Mouse (Mus musculus): Measurements from ENCODE around the gene Meox2. TPM values are rescaled to one million over a fixed set of nuclear protein-coding genes. Genes with fewer than 3 reads are reported as not detected.
"Not testable (repeated sequence)": the region's sequence is repeated elsewhere in the genome, so short reads cannot be mapped to it uniquely, and the experiment has no call there.

Gene Meox2
- 1.6 and 2.2 TPM in 2 replicates for polyA plus RNA-seq (2015; fragmentation: Nextera tagmentation; extraction: Ambion mirVana)

GRCm38 (mm10) chr12:37108390-37108738 lies at the start of gene Meox2:
Gene Meox2 (plus strand): TSS chr12:37108540.
- Histone ChIP-seq H3K36me3 (no peaks in the 10 kb centered on the region), H3K27me3 (peaks cover 56% of the 10 kb centered on the region), H3K4me3 (peak within 1 kb of the TSS; percentile 51), H3K4me1 (replicated peaks) (peaks cover 17% of the 10 kb centered on the region), H3K27ac (no peak within 1 kb of the TSS), H3K9ac (peak within 1 kb of the TSS; percentile 63), H3K4me2 (peak within 1 kb of the TSS; percentile 90), H3K9me3 (no peaks in the 10 kb centered on the region)
- peak; percentile 60 for ATAC-seq (ENCODE audit: low FRiP score)
- 0% methylated on average over 12 of the region's 12 CpGs for WGBS

DNA sequence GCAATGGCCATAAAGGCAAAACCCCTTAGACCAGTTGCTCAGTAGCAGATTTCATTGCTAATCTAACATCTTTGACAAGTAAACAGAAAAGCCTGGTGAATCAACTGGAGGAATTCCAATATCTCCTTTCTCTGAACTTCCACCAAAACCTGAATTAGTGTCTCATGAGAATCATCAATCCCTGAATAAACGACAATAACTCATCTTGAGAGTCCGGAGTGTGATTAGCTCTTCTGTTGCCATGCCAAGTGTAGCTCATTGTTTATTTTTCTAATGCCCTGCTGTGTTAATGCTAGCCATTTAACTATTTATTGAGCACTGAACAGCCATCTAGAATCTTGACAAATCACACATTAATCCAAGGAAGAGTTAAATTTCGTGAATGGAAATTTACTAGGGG lies 35.7 kb upstream of the Meox2 start:
- H3K9ac ChIP-seq, result no peak overlapping the region
- H3K27ac ChIP-seq, result no peak overlapping the region
- H3K9me3 ChIP-seq, result no peaks in the 10 kb centered on the region
- WGBS, result 52% methylated on average over 3 of the region's 3 CpGs
- H3K36me3 ChIP-seq, result no peaks in the 10 kb centered on the region
- ATAC-seq (ENCODE audit: low FRiP score), result no peak
- no peak overlapping the region for H3K4me3 ChIP-seq
- no peak overlapping the region for H3K4me2 ChIP-seq
- H3K4me1 ChIP-seq (replicated peaks), result no peaks in the 10 kb centered on the region
- no peaks in the 10 kb centered on the region for H3K27me3 ChIP-seq

DNA sequence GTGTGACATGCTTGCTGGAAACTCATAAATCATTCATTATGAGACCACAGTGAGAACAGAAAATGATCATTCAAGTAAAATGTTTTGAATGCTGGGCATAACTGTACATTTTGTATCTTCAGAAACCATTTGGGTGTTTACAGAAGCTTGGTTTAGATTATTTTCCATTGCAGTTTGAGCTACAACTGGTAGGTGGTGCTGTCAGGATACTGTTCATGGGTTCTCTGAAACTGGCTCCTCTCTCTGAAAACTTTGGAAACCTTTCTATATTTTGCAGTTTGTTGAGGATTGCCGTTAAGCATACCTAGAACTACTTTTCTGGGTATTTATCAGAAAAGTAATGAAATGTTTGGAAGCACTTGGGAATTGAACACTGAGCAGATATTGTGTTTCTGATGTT lies 31.0 kb upstream of the Meox2 start:
- no peaks in the 10 kb centered on the region for H3K9me3 ChIP-seq
- H3K4me3 ChIP-seq, result no peak overlapping the region
- H3K9ac ChIP-seq, result no peak overlapping the region
- no peak for ATAC-seq (ENCODE audit: low FRiP score)
- H3K27ac ChIP-seq, result no peak overlapping the region
- H3K36me3 ChIP-seq, result no peaks in the 10 kb centered on the region
- 78% methylated on average over 1 of the region's 1 CpGs for WGBS
- H3K4me1 ChIP-seq (replicated peaks), result no peaks in the 10 kb centered on the region
- no peaks in the 10 kb centered on the region for H3K27me3 ChIP-seq
- no peak overlapping the region for H3K4me2 ChIP-seq

GRCm38 (mm10) chr12:37080005-37080404 lies 28.3 kb upstream of the Meox2 start:
- H3K4me2 ChIP-seq; ATAC-seq (ENCODE audit: low FRiP score); H3K9ac ChIP-seq; H3K27ac ChIP-seq; H3K27me3 ChIP-seq; H3K4me3 ChIP-seq; H3K9me3 ChIP-seq; H3K36me3 ChIP-seq; H3K4me1 ChIP-seq (replicated peaks): not testable (repeated sequence)
- WGBS, result 53% methylated on average over 5 of the region's 5 CpGs

GRCm38 (mm10) chr12:37106541-37106940 lies 1.8 kb upstream of the Meox2 start:
- H3K4me1 ChIP-seq (replicated peaks), result peaks cover 17% of the 10 kb centered on the region
- no peak for ATAC-seq (ENCODE audit: low FRiP score)
- H3K36me3 ChIP-seq, result no peaks in the 10 kb centered on the region
- no peak overlapping the region for H3K4me2 ChIP-seq
- H3K9ac ChIP-seq, result no peak overlapping the region
- no peak overlapping the region for H3K27ac ChIP-seq
- 42% methylated on average over 8 of the region's 8 CpGs for WGBS
- H3K4me3 ChIP-seq, result no peak overlapping the region
- no peaks in the 10 kb centered on the region for H3K9me3 ChIP-seq
- H3K27me3 ChIP-seq, result peaks cover 54% of the 10 kb centered on the region

DNA sequence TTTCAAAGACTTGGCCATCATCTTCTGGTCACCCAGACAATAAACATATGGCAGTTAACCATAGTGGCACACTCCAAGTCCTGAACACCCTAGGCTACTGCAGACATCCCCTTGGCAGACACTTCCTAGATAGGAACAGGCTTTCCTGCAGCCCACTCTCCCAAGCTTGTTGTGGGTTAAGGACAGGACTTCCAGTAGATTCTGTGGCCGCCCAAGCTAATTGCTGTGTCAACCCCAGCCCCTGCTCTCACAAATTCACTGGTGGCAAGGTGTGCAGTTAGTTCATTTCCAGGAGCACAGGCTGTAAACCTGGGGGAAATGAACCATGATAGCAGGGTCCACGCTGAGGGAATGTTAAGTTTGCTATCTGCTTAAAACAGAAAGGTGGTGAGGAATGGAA lies 1.2 kb upstream of the Meox2 start:
- 47% methylated on average over 2 of the region's 2 CpGs for WGBS

DNA sequence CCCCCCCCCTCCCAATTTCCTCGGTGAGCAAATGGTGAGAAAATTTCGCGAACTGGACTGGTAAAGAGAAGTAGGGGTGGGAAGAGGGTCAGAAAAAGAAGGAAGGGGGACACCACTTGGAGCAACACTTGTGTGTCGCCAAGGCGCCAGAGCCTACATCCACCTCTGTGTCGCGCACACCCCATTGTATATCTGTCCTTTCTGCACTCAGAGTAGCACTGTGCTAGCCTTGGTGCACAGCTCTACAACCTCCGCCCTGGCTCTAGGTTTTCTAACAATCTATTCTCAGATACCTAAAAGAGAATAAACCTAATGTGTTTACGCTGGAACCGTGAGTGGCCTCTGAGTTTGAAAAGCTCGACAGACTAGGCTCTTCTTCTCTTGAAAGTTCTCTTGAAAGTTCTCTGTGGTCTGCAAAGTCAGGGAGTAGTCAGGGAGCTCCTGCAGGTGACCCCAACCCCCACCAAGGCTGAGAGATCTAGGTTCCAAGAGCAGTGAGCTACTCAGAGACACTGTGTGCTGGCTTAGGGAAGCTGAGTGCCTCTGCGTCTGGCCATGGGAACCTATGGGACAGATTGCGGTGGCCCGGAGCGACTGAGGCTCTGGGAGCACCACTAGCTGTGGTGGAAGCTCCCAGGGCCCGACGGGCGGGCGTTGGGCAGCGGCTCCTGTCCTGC lies 489 bp upstream of the Meox2 start:
- ATAC-seq (ENCODE audit: low FRiP score), result peak; percentile 66
- 0 out of 2 replicates have a peak overlapping the region, but pooled peaks have one; percentile 39 for H3K9ac ChIP-seq
- H3K27ac ChIP-seq, result no peak overlapping the region
- WGBS, result 24% methylated on average over 20 of the region's 20 CpGs
- peaks cover 56% of the 10 kb centered on the region for H3K27me3 ChIP-seq
- H3K36me3 ChIP-seq, result no peaks in the 10 kb centered on the region
- peaks cover 17% of the 10 kb centered on the region for H3K4me1 ChIP-seq (replicated peaks)
- H3K4me3 ChIP-seq, result peak overlapping the region; percentile 51
- no peaks in the 10 kb centered on the region for H3K9me3 ChIP-seq
- H3K4me2 ChIP-seq, result peak overlapping the region; percentile 90

More for the DNA sequence above, 1.2 kb upstream of the Meox2 start:
- H3K27ac ChIP-seq, result no peak overlapping the region
- no peak overlapping the region for H3K4me2 ChIP-seq
- no peak overlapping the region for H3K9ac ChIP-seq
- peaks cover 54% of the 10 kb centered on the region for H3K27me3 ChIP-seq
- H3K36me3 ChIP-seq, result no peaks in the 10 kb centered on the region
- no peak for ATAC-seq (ENCODE audit: low FRiP score)
- H3K4me3 ChIP-seq, result no peak overlapping the region
- H3K9me3 ChIP-seq, result no peaks in the 10 kb centered on the region
- H3K4me1 ChIP-seq (replicated peaks), result peaks cover 17% of the 10 kb centered on the region

- Histone ChIP-seq H3K4me3 (peak overlapping the region; percentile 51), H3K27me3 (peaks cover 56% of the 10 kb centered on the region), H3K4me2 (peak overlapping the region; percentile 90), H3K9me3 (no peaks in the 10 kb centered on the region), H3K36me3 (no peaks in the 10 kb centered on the region), H3K27ac (no peak overlapping the region), H3K9ac (peak overlapping the region; percentile 63), H3K4me1 (replicated peaks) (peaks cover 17% of the 10 kb centered on the region)
- ATAC-seq (ENCODE audit: low FRiP score), result peak; percentile 83
- WGBS, result under 1% methylated on average over 29 of the region's 29 CpGs
These were observed 606 bp downstream of the Meox2 start for GRCm38 (mm10) chr12:37108819-37109473.

- H3K4me2 ChIP-seq, result peak overlapping the region; percentile 90
- peak; percentile 50 for ATAC-seq (ENCODE audit: low FRiP score)
- WGBS, result 5% methylated on average over 18 of the region's 18 CpGs
- H3K9ac ChIP-seq, result peak overlapping the region; percentile 63
- H3K27me3 ChIP-seq, result peaks cover 56% of the 10 kb centered on the region
- H3K27ac ChIP-seq, result no peak overlapping the region
- H3K4me3 ChIP-seq, result peak overlapping the region; percentile 51
- H3K36me3 ChIP-seq, result no peaks in the 10 kb centered on the region
- no peaks in the 10 kb centered on the region for H3K9me3 ChIP-seq
- peaks cover 17% of the 10 kb centered on the region for H3K4me1 ChIP-seq (replicated peaks)
These were observed 1.2 kb downstream of the Meox2 start for GRCm38 (mm10) chr12:37109474-37110012.

DNA sequence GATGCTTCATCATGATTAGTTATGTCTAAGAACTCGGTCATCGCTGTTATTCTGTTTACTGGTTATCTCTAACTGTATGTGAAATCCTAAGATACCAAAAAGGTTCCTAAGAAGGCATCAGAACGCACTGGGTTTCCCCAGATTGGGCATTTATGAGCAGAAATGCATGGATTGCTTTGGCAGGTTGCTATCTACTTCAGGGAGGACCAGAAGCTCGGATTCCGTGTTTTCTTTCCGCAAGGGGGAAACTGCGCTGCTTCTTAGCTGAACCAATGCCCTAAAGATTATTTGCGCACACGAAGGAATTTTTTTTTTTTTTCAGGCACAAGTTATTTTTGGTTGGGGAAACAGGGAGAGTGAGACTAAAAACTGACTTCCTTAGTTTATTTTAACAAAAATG lies 2.6 kb downstream of the Meox2 start:
- peaks cover 52% of the 10 kb centered on the region for H3K27me3 ChIP-seq
- no peak overlapping the region for H3K27ac ChIP-seq
- H3K36me3 ChIP-seq, result no peaks in the 10 kb centered on the region
- H3K4me1 ChIP-seq (replicated peaks), result peaks cover 17% of the 10 kb centered on the region
- H3K4me2 ChIP-seq, result no peak overlapping the region
- 64% methylated on average over 9 of the region's 9 CpGs for whole genome bisulfite sequencing
- no peak for ATAC-seq (ENCODE audit: low FRiP score)
- no peak overlapping the region for H3K9ac ChIP-seq
- H3K4me3 ChIP-seq, result no peak overlapping the region
- H3K9me3 ChIP-seq, result no peaks in the 10 kb centered on the region

- H3K4me2 ChIP-seq, result no peak overlapping the region
- H3K4me1 ChIP-seq (replicated peaks), result no peaks in the 10 kb centered on the region
- H3K27ac ChIP-seq, result no peak overlapping the region
- no peaks in the 10 kb centered on the region for H3K27me3 ChIP-seq
- H3K4me3 ChIP-seq, result no peak overlapping the region
- H3K36me3 ChIP-seq, result no peaks in the 10 kb centered on the region
- ATAC-seq (ENCODE audit: low FRiP score), result no peak
- no peak overlapping the region for H3K9ac ChIP-seq
- 58% methylated on average over 5 of the region's 5 CpGs for WGBS
- no peaks in the 10 kb centered on the region for H3K9me3 ChIP-seq
These were observed 10.9 kb downstream of the Meox2 start for GRCm38 (mm10) chr12:37119246-37119645.

GRCm38 (mm10) chr12:37123763-37124162 lies 15.4 kb downstream of the Meox2 start:
- no peak overlapping the region for H3K4me2 ChIP-seq
- no peaks in the 10 kb centered on the region for H3K27me3 ChIP-seq
- no peak overlapping the region for H3K4me3 ChIP-seq
- 89% methylated on average over 2 of the region's 2 CpGs for WGBS
- no peaks in the 10 kb centered on the region for H3K36me3 ChIP-seq
- no peaks in the 10 kb centered on the region for H3K9me3 ChIP-seq
- no peak overlapping the region for H3K27ac ChIP-seq
- no peaks in the 10 kb centered on the region for H3K4me1 ChIP-seq (replicated peaks)
- no peak for ATAC-seq (ENCODE audit: low FRiP score)
- no peak overlapping the region for H3K9ac ChIP-seq
